Mouse (Mus musculus): Measurements from ENCODE around the gene Ndufs5.

Ndufs5 gene

DNA sequence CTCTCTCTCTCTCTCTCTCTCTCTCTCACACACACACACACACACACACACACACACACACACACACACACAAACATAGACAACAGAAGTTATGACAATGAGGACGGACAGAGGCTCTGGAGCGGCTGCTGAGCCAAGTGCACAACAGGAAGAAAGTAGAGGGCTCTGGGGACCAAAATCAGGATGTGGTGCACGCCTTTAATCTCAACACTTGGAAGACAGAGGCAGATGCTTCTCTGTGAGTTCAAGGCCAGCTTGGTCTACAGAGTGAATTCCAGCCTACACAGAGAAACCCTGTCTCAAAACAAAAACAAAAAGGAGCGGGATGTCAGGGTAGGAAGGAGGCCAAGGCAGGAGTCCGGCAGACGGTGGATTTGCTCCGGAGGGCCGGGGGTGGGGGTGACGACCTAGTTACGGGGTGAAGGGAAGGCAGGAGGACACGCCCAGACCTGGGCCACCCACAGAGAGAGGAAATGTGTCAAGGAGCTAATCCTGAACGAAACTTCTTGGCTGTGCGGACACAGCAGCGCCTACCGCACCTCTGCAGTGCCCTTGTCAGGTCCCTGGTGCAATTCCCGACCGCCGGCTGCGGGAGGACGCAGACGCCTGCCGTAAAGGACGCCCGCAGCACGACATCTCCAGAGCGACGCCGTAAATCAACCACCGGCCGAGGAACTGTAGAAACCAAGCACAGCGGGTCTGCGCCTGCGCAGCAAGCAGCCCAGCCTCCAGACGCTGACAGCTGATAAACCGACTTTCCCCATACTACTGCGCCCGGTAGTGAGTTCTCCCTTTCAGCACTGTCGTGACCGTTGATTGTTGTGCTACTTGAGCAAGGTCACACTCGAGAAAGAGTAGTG is at the start of gene Ndufs5:
TSS of gene Ndufs5 (minus strand) at position 629 of the 860 bp plus-strand sequence.
- peak; percentile 99 for DNase-seq (ENCODE audit: low read depth, low spot score)

DNA sequence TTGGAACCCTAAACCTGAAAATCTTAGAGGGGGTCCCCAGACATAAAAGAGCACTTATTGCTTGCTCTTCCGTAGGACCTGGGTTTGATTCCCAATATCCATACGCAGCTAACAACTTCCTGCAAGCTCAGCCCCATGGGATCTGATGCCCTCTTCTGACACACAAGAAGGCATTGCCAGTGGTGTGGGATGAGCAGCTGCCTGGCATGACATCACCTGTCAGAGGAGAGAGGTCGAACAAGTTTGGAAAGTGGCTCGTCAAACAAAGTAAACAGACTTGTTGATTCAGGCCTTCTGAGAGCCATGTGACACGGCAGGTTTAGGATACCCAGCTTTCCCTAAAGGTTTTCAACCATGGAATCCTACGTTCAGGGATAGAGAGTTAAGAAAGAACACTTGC is 47.1 kb upstream of the Ndufs5 start:
- no peak for DNase-seq (ENCODE audit: low read depth, low spot score)

DNA sequence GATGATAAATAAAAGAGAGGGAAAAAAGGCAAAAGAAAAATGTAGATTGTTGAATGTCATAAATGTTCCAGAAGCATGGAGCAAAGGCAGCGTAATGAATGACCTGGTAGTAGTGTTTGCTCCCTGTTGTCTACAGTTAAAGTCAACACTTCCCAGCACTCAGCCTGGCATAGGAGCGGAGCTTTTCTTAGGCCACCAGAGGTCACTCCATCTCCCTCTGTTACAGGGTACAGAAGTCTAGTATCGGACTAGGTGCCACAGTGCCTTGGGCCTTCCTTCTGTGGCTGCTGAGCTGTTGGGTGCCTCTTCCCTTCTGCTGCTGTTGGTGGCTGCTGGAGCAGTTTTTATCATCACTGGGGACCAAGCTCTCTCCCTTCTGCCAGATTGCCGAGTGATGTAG is 40.3 kb upstream of the Ndufs5 start:
- peak; percentile 57 for DNase-seq (ENCODE audit: low read depth, low spot score)

- DNase-seq (ENCODE audit: low read depth, low spot score): peak; percentile 76
Measured at GRCm38 (mm10) chr4:123750707-123751312, 32.8 kb upstream of the Ndufs5 start.

GRCm38 (mm10) chr4:123750152-123750651 is 32.2 kb upstream of the Ndufs5 start, which contains the start of gene Akirin1:
Gene Akirin1 (minus strand): TSS chr4:123750345.
- DNase-seq (ENCODE audit: low read depth, low spot score): peak; percentile 98

DNA sequence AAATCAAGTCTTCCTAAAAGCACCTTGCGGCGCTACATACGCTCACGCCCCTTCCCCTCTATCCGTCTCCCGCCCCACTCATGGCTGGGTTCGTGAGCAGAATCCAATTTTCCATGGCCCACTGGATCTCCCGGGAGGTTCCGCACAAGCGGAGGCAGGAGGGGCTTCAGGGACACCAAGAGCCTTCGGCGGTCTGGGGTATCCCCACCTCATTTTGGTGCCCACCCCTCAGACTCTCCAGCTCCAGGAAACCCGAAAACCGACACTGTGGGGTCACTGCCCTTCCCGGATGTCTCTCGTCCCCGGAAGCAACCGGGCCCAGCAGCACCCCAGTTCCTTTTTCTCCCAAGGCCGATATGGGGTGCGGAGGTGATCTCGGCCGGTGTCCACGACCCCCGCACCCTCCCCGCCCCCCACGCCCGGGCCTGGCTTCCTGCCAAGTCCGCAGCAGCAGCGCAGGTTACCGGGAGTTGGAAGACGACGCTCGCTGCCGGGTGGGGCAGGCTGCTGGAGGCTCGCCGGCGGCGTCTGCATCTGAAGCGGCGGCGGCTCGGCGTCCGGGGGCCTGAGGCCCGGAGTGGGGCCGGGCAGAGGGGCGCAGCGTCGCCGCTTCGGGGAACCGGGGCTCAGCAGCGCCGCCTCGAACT is 31.6 kb upstream of the Ndufs5 start:
- DNase-seq (ENCODE audit: low read depth, low spot score): peak; percentile 24

GRCm38 (mm10) chr4:123748726-123749415 is 30.9 kb upstream of the Ndufs5 start:
- no peak for DNase-seq (ENCODE audit: low read depth, low spot score)

GRCm38 (mm10) chr4:123745221-123745775 is 27.3 kb upstream of the Ndufs5 start:
- no peak for DNase-seq (ENCODE audit: low read depth, low spot score)

- no peak for DNase-seq (ENCODE audit: low read depth, low spot score)
Measured at GRCm38 (mm10) chr4:123742891-123743290, 24.9 kb upstream of the Ndufs5 start.

DNA sequence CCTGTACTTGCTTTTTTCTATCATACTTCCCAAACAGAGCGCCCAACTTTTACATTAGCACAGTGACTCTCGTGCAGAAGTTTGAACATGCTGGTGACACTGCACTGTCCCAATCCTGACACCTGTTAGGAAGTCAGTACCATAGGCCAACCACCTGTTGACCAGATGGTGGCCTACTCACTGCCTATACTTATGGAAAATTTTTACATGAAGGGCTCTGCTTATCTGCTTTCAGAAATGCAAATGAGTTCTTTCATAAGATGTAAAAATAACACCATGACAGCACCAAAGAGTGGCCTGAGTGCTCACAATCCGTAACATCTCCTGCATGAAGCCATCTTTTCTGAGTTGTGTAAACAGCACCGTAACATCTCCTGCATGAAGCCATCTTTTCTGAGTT is 20.7 kb upstream of the Ndufs5 start:
- no peak for DNase-seq (ENCODE audit: low read depth, low spot score)

DNA sequence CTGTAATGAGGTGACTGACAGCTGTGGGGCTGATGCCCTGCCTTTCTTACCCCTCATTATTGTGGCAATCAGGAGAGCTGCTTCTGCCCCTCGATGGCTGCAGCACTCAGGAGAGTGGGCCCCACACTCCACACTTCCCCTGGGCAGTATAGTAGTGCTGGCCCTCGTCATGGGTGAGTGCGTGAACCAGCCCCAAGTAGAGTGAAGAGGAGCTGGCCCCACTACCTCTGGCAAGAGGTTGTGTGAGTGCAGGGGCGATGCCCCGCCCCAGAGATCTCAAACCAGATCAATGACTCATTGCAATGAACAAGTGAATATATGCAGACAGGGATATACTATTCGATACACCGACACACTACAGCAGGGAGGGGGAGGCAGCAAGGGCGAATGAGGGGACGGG is 15.5 kb upstream of the Ndufs5 start:
- peak; percentile 28 for DNase-seq (ENCODE audit: low read depth, low spot score)

DNA sequence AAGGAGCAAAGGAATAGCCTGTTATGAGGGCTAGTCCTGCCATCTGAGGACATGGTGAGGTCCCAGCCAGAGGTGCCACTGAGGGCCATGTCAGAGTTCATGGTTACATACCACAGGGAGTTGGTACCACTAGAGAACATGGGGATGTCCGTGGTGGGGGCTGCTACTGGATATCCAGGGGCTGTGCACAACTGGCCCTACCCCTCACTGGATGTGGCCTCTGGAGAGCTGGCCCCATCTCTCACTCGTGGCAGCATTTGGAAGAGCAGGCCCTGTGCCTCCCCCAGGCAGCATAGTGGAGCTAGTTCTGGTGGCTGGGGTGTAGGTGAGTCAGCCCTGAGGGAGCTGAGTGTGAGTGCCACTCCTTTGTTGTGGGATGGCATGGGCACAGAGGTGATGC is 14.9 kb upstream of the Ndufs5 start:
- DNase-seq (ENCODE audit: low read depth, low spot score): no peak

DNA sequence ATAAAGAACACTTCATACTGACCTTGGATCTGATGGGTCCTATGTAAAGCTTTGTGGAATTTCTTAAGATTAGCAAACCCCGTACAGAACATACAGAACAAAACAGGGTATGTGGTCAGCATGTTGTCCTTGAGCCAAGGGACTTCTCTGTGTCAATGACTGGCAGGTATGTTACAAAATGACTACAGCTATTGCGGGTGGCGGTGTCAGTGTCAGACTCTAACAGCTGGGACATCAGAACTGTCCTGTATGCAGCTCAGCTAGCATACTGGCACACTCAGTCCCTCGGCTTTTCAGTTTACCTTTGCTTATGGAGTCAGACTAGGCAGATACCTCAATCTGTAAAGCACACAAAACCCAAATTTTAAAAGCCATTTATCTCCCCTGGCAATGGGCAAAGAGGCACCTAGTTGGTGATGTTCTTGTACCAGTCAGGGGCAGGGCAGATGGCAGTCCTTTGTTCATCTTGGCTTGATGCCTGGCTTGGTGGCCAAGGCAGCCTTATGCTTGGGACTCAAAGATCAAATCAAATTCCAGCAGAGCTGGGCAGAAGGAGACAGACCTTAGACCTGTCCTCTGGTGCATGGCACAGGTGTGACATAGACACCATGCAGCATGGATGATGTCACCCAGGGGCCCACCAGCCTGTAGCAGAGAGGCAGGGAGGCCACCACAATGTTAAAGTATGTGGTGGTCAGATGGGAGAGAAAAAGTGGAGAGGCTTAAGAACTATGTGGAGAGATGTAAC is 14.3 kb upstream of the Ndufs5 start:
- DNase-seq (ENCODE audit: low read depth, low spot score): peak; percentile 92

DNA sequence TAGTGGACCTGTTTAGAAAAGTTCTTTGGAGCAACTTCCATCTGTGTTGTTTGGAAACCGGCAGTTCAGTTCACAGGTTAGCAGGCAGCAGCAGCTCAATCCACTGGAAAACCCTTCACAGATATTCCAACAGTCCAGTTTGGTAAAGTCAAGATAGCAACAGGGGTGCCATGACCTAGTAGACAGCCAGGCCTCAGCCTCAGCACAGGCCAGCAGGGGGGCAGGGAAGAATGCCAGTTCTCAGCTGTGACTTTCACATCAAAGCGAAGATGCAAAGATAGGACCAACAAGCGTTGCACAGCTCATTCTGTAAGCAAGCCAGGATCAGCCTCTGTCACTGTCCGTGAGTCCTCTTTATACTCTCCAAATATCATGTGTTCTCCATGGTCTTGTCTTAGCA is 3.8 kb upstream of the Ndufs5 start:
- no peak for DNase-seq (ENCODE audit: low read depth, low spot score)

GRCm38 (mm10) chr4:123718434-123718780 is 405 bp upstream of the Ndufs5 start:
- DNase-seq (ENCODE audit: low read depth, low spot score): no peak

GRCm38 (mm10) chr4:123712431-123712830 is 5.6 kb downstream of the Ndufs5 start:
- no peak for DNase-seq (ENCODE audit: low read depth, low spot score)

GRCm38 (mm10) chr4:123707340-123707739 is 10.7 kb downstream of the Ndufs5 start:
- no peak for DNase-seq (ENCODE audit: low read depth, low spot score)

DNA sequence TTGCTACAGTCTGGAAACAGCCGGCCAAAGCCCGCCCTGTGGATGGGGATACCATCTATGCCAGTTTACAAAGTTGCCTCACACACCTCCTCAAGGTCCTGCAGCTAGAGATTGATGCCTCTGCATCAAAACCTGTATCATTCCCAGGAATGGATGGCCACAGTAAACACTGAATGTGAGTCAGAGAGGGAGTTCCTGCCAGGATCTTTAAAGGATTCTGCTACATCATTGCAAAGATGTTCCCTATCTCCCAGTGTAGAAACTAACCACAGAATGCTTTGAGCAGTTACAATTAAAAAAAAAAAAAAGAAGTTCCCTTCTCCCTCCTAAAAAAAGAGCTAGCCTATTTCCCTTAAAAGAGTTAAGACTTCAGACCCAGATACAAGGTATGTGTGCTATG is 12.7 kb downstream of the Ndufs5 start:
- DNase-seq (ENCODE audit: low read depth, low spot score): peak; percentile 35

- DNase-seq (ENCODE audit: low read depth, low spot score): no peak
Measured at GRCm38 (mm10) chr4:123693384-123693783, 24.6 kb downstream of the Ndufs5 start.

- DNase-seq (ENCODE audit: low read depth, low spot score): no peak
Measured at GRCm38 (mm10) chr4:123692071-123692470, 25.9 kb downstream of the Ndufs5 start.

- DNase-seq (ENCODE audit: low read depth, low spot score): no peak
Measured at GRCm38 (mm10) chr4:123690311-123690710, 27.7 kb downstream of the Ndufs5 start.
